Mouse (Mus musculus) kidney, adult 2 months (tissue): ENCODE results near the gene Samd3.

ENCODE experiments used
- CTCF ChIP-seq: fragments of 200-500 bp; conservative IDR thresholded peaks from 2 replicates; pipeline ENCODE4 v1.5.1; 2011; ENCODE audit warnings: low read depth, mild to moderate bottlenecking, control low read depth, low read length, moderate library complexity, mixed read lengths; ENCODE audit not compliant: insufficient read depth, insufficient read length
- POLR2A ChIP-seq: fragments of 200-500 bp; IDR thresholded peaks from one replicate; pipeline ENCODE4 v1.6.1; 2011; ENCODE audit warnings: low read depth, low read length, control low read depth

- TF ChIP-seq POLR2A (no peak), CTCF (no peak)
Observed at GRCm38 (mm10) chr10:26238559-26238958, 9.1 kb downstream of the Samd3 start.
